8 mouse cellular contexts compared by ENCODE assay signal in genomic region chr12:113155076-113155771, GRCm38 (mm10). TPM values are rescaled to one million over a fixed set of nuclear protein-coding genes. Genes with fewer than 3 reads are reported as not detected.
A peak's percentile ranks its signal among the peaks of the same experiment; 100 is the strongest.
DNase-seq lines count a peak whose midpoint lies in the region; ATAC-seq and TF ChIP-seq lines count a peak whose summit lies in the region.

No protein-coding gene starts in this region.

- peak overlapping the region; percentile 86 for H3K4me2 ChIP-seq in heart, embryonic 12.5 days
- H3K4me2 ChIP-seq in kidney, embryonic 14.5 days (replicated peaks; ENCODE audit: low read depth, low read length): peak overlapping the region; percentile 88
- peak overlapping the region; percentile 87 for H3K4me2 ChIP-seq in lung, embryonic 16.5 days (ENCODE audit: low read depth, low read length)
- peak overlapping the region; percentile 97 for H3K4me2 ChIP-seq in neural tube, embryonic 15.5 days

- H3K9ac ChIP-seq in heart, embryonic 12.5 days: peak overlapping the region; percentile 70
- H3K9ac ChIP-seq in kidney, embryonic 14.5 days (ENCODE audit: low read depth, low read length): peak overlapping the region; percentile 63
- H3K9ac ChIP-seq in lung, embryonic 16.5 days (ENCODE audit: low read length): peak overlapping the region; percentile 77
- H3K9ac ChIP-seq in neural tube, embryonic 15.5 days (replicated peaks): peak overlapping the region; percentile 53

- DNase-seq in MN1 (ENCODE audit: low spot score): peak; percentile 56
- no peak for DNase-seq in left cerebral cortex, postnatal 14 days (ENCODE audit: low spot score in 2 of 2)

- peak; percentile 6 for ATAC-seq in CD4-positive, CD25-positive, alpha-beta regulatory T cell, adult 4 months
- ATAC-seq in heart, embryonic 12.5 days (ENCODE audit: insufficient number of reproducible peaks, low FRiP score): peak; percentile 1; the same call in 1 of the 2 replicates
- ATAC-seq in kidney, embryonic 14.5 days (ENCODE audit: low FRiP score, low TSS enrichment): peak; percentile 0; the same call in 1 of the 2 replicates
- ATAC-seq in lung, embryonic 16.5 days (ENCODE audit: low read depth): peak; percentile 4; the same call in 1 of the 2 replicates
- peak; percentile 14 for ATAC-seq in neural tube, embryonic 15.5 days (ENCODE audit: low FRiP score)

- no peak for TF ChIP-seq CTCF in cortical plate, adult 2 months (IDR thresholded peaks at IDR 0.05; ENCODE audit: extremely low read depth, insufficient read depth, low read length)

- TF ChIP-seq POLR2A in cortical plate, adult 2 months (IDR thresholded peaks at IDR 0.05; ENCODE audit: extremely low read depth, insufficient read depth, low read length): no peak

- no peaks in the 10 kb centered on the region for H3K4me1 ChIP-seq in cortical plate, adult 2 months (ENCODE audit: control insufficient read depth, insufficient read depth, low read length)
- peaks cover 57% of the 10 kb centered on the region for H3K4me1 ChIP-seq in heart, embryonic 12.5 days (replicated peaks)
- peaks cover 25% of the 10 kb centered on the region; the same call in 1 of the 2 replicates for H3K4me1 ChIP-seq in kidney, embryonic 14.5 days (ENCODE audit: control insufficient read depth, insufficient read depth, low read length)
- H3K4me1 ChIP-seq in lung, embryonic 16.5 days (replicated peaks; ENCODE audit: control insufficient read depth, insufficient read depth, low read length): peaks cover 25% of the 10 kb centered on the region
- H3K4me1 ChIP-seq in neural tube, embryonic 15.5 days: peaks cover 38% of the 10 kb centered on the region

- WGBS in heart, embryonic 12.5 days: 4% methylated on average over 31 of the region's 32 CpGs
- WGBS in kidney, embryonic 14.5 days: 2% methylated on average over 32 of the region's 32 CpGs
- 3% methylated on average over 32 of the region's 32 CpGs for WGBS in lung, embryonic 16.5 days
- WGBS in neural tube, embryonic 15.5 days: 6% methylated on average over 31 of the region's 32 CpGs

- H3K27me3 ChIP-seq in heart, embryonic 12.5 days (replicated peaks): no peaks in the 10 kb centered on the region
- no peaks in the 10 kb centered on the region for H3K27me3 ChIP-seq in kidney, embryonic 14.5 days (ENCODE audit: control insufficient read depth, insufficient read depth, low read length)
- no peaks in the 10 kb centered on the region for H3K27me3 ChIP-seq in lung, embryonic 16.5 days (ENCODE audit: control insufficient read depth, insufficient read depth, low read depth, low read length)
- peaks cover 25% of the 10 kb centered on the region for H3K27me3 ChIP-seq in neural tube, embryonic 15.5 days (replicated peaks)

- H3K27ac ChIP-seq in cortical plate, adult 2 months (ENCODE audit: insufficient read depth, low read length): peak overlapping the region; percentile 14
- H3K27ac ChIP-seq in heart, embryonic 12.5 days (ENCODE audit: poor library complexity, severe bottlenecking): peak overlapping the region; percentile 82
- peak overlapping the region; percentile 91 for H3K27ac ChIP-seq in kidney, embryonic 14.5 days (ENCODE audit: low read depth, low read length)
- H3K27ac ChIP-seq in lung, embryonic 16.5 days (ENCODE audit: low read length): peak overlapping the region; percentile 96
- H3K27ac ChIP-seq in neural tube, embryonic 15.5 days (replicated peaks): peak overlapping the region; percentile 79

- intact Hi-C loops in left cerebral cortex, postnatal 14 days (cut with DNase I): no loop called here

- no peaks in the 10 kb centered on the region for H3K9me3 ChIP-seq in heart, embryonic 12.5 days (replicated peaks)
- no peaks in the 10 kb centered on the region for H3K9me3 ChIP-seq in kidney, embryonic 14.5 days (ENCODE audit: control insufficient read depth, low read length)
- H3K9me3 ChIP-seq in lung, embryonic 16.5 days (ENCODE audit: control insufficient read depth, low read length): no peaks in the 10 kb centered on the region
- no peaks in the 10 kb centered on the region for H3K9me3 ChIP-seq in neural tube, embryonic 15.5 days (replicated peaks)

- peak overlapping the region; percentile 37 for H3K4me3 ChIP-seq in cortical plate, adult 2 months (ENCODE audit: insufficient read depth, low read length)
- H3K4me3 ChIP-seq in heart, embryonic 12.5 days: peak overlapping the region; percentile 47
- H3K4me3 ChIP-seq in kidney, embryonic 14.5 days (ENCODE audit: low read length): peak overlapping the region; percentile 42
- H3K4me3 ChIP-seq in lung, embryonic 16.5 days (ENCODE audit: low read length): peak overlapping the region; percentile 55
- H3K4me3 ChIP-seq in neural tube, embryonic 15.5 days (replicated peaks): peak overlapping the region; percentile 63

- peaks cover 10% of the 10 kb centered on the region; the same call in 1 of the 2 replicates for H3K36me3 ChIP-seq in heart, embryonic 12.5 days
- no peaks in the 10 kb centered on the region; the same call in 1 of the 2 replicates for H3K36me3 ChIP-seq in kidney, embryonic 14.5 days (ENCODE audit: control insufficient read depth, insufficient read depth, low read length)
- peaks cover 7% of the 10 kb centered on the region for H3K36me3 ChIP-seq in lung, embryonic 16.5 days (ENCODE audit: control insufficient read depth, insufficient read depth, low read length)
- no peaks in the 10 kb centered on the region for H3K36me3 ChIP-seq in neural tube, embryonic 15.5 days

RNA-seq across cellular contexts. Expression of gene Tedc1, which starts 1.0 kb away (rescaled TPM):
- polyA plus RNA-seq in CD4-positive, CD25-positive, alpha-beta regulatory T cell, adult 4 months (2017; shearing (Covaris generic)): 1 to 10 TPM; 1.5 to 3.3 TPM
- 1.0 and 2.0 TPM in 2 replicates for polyA plus RNA-seq in cortical plate, adult 2 months (2012; rRNA removed)
- 24.5 and 26.9 TPM in 2 replicates for polyA plus RNA-seq in heart, embryonic 12.5 days (2016; fragmentation: Nextera tagmentation; extraction: Ambion mirVana)
- polyA plus RNA-seq in kidney, embryonic 14.5 days (2014; fragmentation: Nextera tagmentation; extraction: Ambion mirVana): 33.0 and 37.4 TPM in 2 replicates
- polyA plus RNA-seq in lung, embryonic 16.5 days (2015; fragmentation: Nextera tagmentation; extraction: Ambion mirVana): 31.4 and 34.5 TPM in 2 replicates
- 19.6 and 36.6 TPM in 2 replicates for polyA plus RNA-seq in neural tube, embryonic 15.5 days (2015; fragmentation: Nextera tagmentation; extraction: Ambion mirVana)
- total RNA-seq in left cerebral cortex, postnatal 14 days (2021): 1 to 10 TPM; 1.7 to 1.8 TPM

RNA-seq across cellular contexts. Expression of gene Crip1, which starts 9.1 kb away (rescaled TPM):
- polyA plus RNA-seq in CD4-positive, CD25-positive, alpha-beta regulatory T cell, adult 4 months (2017; shearing (Covaris generic)): 1,000 to 10,000 TPM in 1 of 2 experiments, 100 to 1,000 TPM in 1; 784 to 1,045 TPM
- 67.6 and 70.7 TPM in 2 replicates for polyA plus RNA-seq in cortical plate, adult 2 months (2012; rRNA removed)
- polyA plus RNA-seq in heart, embryonic 12.5 days (2016; fragmentation: Nextera tagmentation; extraction: Ambion mirVana): 464 and 485 TPM in 2 replicates
- 194 and 281 TPM in 2 replicates for polyA plus RNA-seq in kidney, embryonic 14.5 days (2014; fragmentation: Nextera tagmentation; extraction: Ambion mirVana)
- 565 and 642 TPM in 2 replicates for polyA plus RNA-seq in lung, embryonic 16.5 days (2015; fragmentation: Nextera tagmentation; extraction: Ambion mirVana)
- 53.4 and 404 TPM in 2 replicates for polyA plus RNA-seq in neural tube, embryonic 15.5 days (2015; fragmentation: Nextera tagmentation; extraction: Ambion mirVana)
- 10 to 100 TPM; 12.7 to 13.0 TPM for total RNA-seq in left cerebral cortex, postnatal 14 days (2021)

RNA-seq across cellular contexts. Expression of gene Crip2, which starts 15.2 kb away (rescaled TPM):
- 1 to 10 TPM; 5.7 to 6.9 TPM for polyA plus RNA-seq in CD4-positive, CD25-positive, alpha-beta regulatory T cell, adult 4 months (2017; shearing (Covaris generic))
- 263 and 281 TPM in 2 replicates for polyA plus RNA-seq in cortical plate, adult 2 months (2012; rRNA removed)
- polyA plus RNA-seq in heart, embryonic 12.5 days (2016; fragmentation: Nextera tagmentation; extraction: Ambion mirVana): 1,186 and 1,223 TPM in 2 replicates
- 162 and 174 TPM in 2 replicates for polyA plus RNA-seq in kidney, embryonic 14.5 days (2014; fragmentation: Nextera tagmentation; extraction: Ambion mirVana)
- polyA plus RNA-seq in lung, embryonic 16.5 days (2015; fragmentation: Nextera tagmentation; extraction: Ambion mirVana): 550 and 593 TPM in 2 replicates
- polyA plus RNA-seq in neural tube, embryonic 15.5 days (2015; fragmentation: Nextera tagmentation; extraction: Ambion mirVana): 259 and 289 TPM in 2 replicates
- 100 to 1,000 TPM; 199 to 200 TPM for total RNA-seq in left cerebral cortex, postnatal 14 days (2021)

RNA-seq across cellular contexts. Expression of gene Tmem121, which starts 30.5 kb away (rescaled TPM):
- not detected for polyA plus RNA-seq in CD4-positive, CD25-positive, alpha-beta regulatory T cell, adult 4 months (2017; shearing (Covaris generic))
- 40.1 and 40.7 TPM in 2 replicates for polyA plus RNA-seq in cortical plate, adult 2 months (2012; rRNA removed)
- 2.0 and 2.1 TPM in 2 replicates for polyA plus RNA-seq in heart, embryonic 12.5 days (2016; fragmentation: Nextera tagmentation; extraction: Ambion mirVana)
- polyA plus RNA-seq in kidney, embryonic 14.5 days (2014; fragmentation: Nextera tagmentation; extraction: Ambion mirVana): 4.2 and 13.9 TPM in 2 replicates
- 4.7 and 5.8 TPM in 2 replicates for polyA plus RNA-seq in lung, embryonic 16.5 days (2015; fragmentation: Nextera tagmentation; extraction: Ambion mirVana)
- 47.2 and 52.2 TPM in 2 replicates for polyA plus RNA-seq in neural tube, embryonic 15.5 days (2015; fragmentation: Nextera tagmentation; extraction: Ambion mirVana)
- 10 to 100 TPM; 28.3 to 35.6 TPM for total RNA-seq in left cerebral cortex, postnatal 14 days (2021)

RNA-seq across cellular contexts. Expression of gene Mta1, which starts 57.1 kb away (rescaled TPM):
- polyA plus RNA-seq in CD4-positive, CD25-positive, alpha-beta regulatory T cell, adult 4 months (2017; shearing (Covaris generic)): 10 to 100 TPM in 1 of 2 experiments, 1 to 10 TPM in 1; 9.6 to 15.1 TPM
- 68.4 and 68.7 TPM in 2 replicates for polyA plus RNA-seq in cortical plate, adult 2 months (2012; rRNA removed)
- polyA plus RNA-seq in heart, embryonic 12.5 days (2016; fragmentation: Nextera tagmentation; extraction: Ambion mirVana): 11.3 and 11.4 TPM in 2 replicates
- 23.0 and 26.2 TPM in 2 replicates for polyA plus RNA-seq in kidney, embryonic 14.5 days (2014; fragmentation: Nextera tagmentation; extraction: Ambion mirVana)
- polyA plus RNA-seq in lung, embryonic 16.5 days (2015; fragmentation: Nextera tagmentation; extraction: Ambion mirVana): 11.2 and 12.2 TPM in 2 replicates
- 14.3 and 15.0 TPM in 2 replicates for polyA plus RNA-seq in neural tube, embryonic 15.5 days (2015; fragmentation: Nextera tagmentation; extraction: Ambion mirVana)
- total RNA-seq in left cerebral cortex, postnatal 14 days (2021): 10 to 100 TPM; 92.7 to 95.9 TPM

Comparison
In these comparisons a context has a peak if more than half of its experiments do, and no peak if none do; other contexts are left out.
1. H3K27ac ChIP-seq: peak in every context shown above with its lines; median percentile 96 in lung, embryonic 16.5 days; 91 in kidney, embryonic 14.5 days; 82 in heart, embryonic 12.5 days; 79 in neural tube, embryonic 15.5 days; 14 in cortical plate, adult 2 months.
2. RNA of gene Crip2, which starts 15.2 kb away (polyA plus RNA-seq): 1,186 to 1,223 TPM in heart, embryonic 12.5 days, 550 to 593 TPM in lung, embryonic 16.5 days, 259 to 289 TPM in neural tube, embryonic 15.5 days, 263 to 281 TPM in cortical plate, adult 2 months and 162 to 174 TPM in kidney, embryonic 14.5 days; 5.7 to 6.9 TPM in CD4-positive, CD25-positive, alpha-beta regulatory T cell, adult 4 months; every median in the first group is over 10 times any median in the second.
3. Peak in every context shown above with its lines, with median percentiles within 50 percentile points of each other: ATAC-seq, H3K4me3 ChIP-seq, H3K4me2 ChIP-seq and H3K9ac ChIP-seq.